Comparison of ENCODE assay signal across 8 mouse cellular contexts in the genomic region with DNA sequence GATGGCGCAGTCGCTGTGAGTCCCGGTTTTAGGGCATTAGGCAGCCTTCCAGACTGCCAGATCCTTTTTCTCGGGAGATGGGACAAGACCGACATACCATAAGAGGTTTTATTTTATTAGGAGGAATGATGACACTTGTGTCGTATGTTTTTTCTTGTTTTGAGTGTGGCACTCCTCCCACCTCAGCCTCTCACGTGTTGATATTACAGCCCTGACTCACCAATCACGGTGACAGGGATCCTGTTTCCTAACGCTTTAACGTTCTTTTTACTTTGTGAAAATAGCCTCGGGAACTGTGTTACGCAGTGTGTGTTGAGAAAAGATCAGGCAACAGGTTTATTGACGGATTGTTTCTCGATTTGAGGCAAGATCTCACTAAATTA. TPM values are rescaled to one million over a fixed set of nuclear protein-coding genes. Genes with fewer than 3 reads are reported as not detected.
DNase-seq lines count a peak whose midpoint lies in the region; ATAC-seq lines count a peak whose summit lies in the region.

No protein-coding gene starts in this region.

- no peaks in the 10 kb centered on the region for H3K9me3 ChIP-seq in limb, embryonic 13.5 days
- no peaks in the 10 kb centered on the region for H3K9me3 ChIP-seq in midbrain, embryonic 14.5 days (ENCODE audit: control insufficient read depth, low read length)

- peak overlapping the region; percentile 100 for H3K4me3 ChIP-seq in limb, embryonic 13.5 days
- peak overlapping the region; percentile 99 for H3K4me3 ChIP-seq in midbrain, embryonic 14.5 days (replicated peaks; ENCODE audit: low read depth, low read length)

- H3K27me3 ChIP-seq in limb, embryonic 13.5 days, result no peaks in the 10 kb centered on the region
- H3K27me3 ChIP-seq in midbrain, embryonic 14.5 days (ENCODE audit: control insufficient read depth, insufficient read depth, low read length), result no peaks in the 10 kb centered on the region

- DNase-seq in frontal cortex, postnatal 25 days (ENCODE audit: low spot score in 2 of 2), result no peak
- DNase-seq in 3T3-L1 (ENCODE audit: low read depth, low spot score), result peak; percentile 92
- peak; percentile 59 to 61 for DNase-seq in adrenal gland, postnatal 36 days
- peak; percentile 88 for DNase-seq in gonadal fat pad, adult 2 months (ENCODE audit: low read depth)
- no peak for DNase-seq in midbrain, embryonic 14.5 days
- DNase-seq in retina, postnatal 1 day, result no peak

- peaks cover 31% of the 10 kb centered on the region for H3K36me3 ChIP-seq in limb, embryonic 13.5 days
- peaks cover 31% of the 10 kb centered on the region for H3K36me3 ChIP-seq in midbrain, embryonic 14.5 days (ENCODE audit: control insufficient read depth, insufficient read depth, low read length)

- ATAC-seq in frontal cortex, adult (ENCODE audit: low TSS enrichment), result peak; percentile 0; the same call in 1 of the 2 replicates
- peak; percentile 12; the same call in 1 of the 2 replicates for ATAC-seq in limb, embryonic 13.5 days (ENCODE audit: low FRiP score, low read depth)
- no peak for ATAC-seq in midbrain, embryonic 14.5 days (ENCODE audit: low FRiP score, low TSS enrichment)

- peak overlapping the region; percentile 81 for H3K4me2 ChIP-seq in limb, embryonic 13.5 days (replicated peaks)
- peak overlapping the region; percentile 83 for H3K4me2 ChIP-seq in midbrain, embryonic 14.5 days (ENCODE audit: low read length)

- peak overlapping the region; percentile 93 for H3K9ac ChIP-seq in limb, embryonic 13.5 days
- H3K9ac ChIP-seq in midbrain, embryonic 14.5 days (replicated peaks; ENCODE audit: low read length), result peak overlapping the region; percentile 87

- peaks cover 30% of the 10 kb centered on the region for H3K4me1 ChIP-seq in limb, embryonic 13.5 days
- peaks cover 20% of the 10 kb centered on the region for H3K4me1 ChIP-seq in midbrain, embryonic 14.5 days (ENCODE audit: control insufficient read depth, insufficient read depth, low read length)

- 3% methylated on average over 14 of the region's 14 CpGs for WGBS in limb, embryonic 13.5 days
- WGBS in midbrain, embryonic 14.5 days, result 12% methylated on average over 14 of the region's 14 CpGs

- peak overlapping the region; percentile 92 for H3K27ac ChIP-seq in limb, embryonic 13.5 days
- H3K27ac ChIP-seq in midbrain, embryonic 14.5 days (replicated peaks; ENCODE audit: low read depth, low read length), result peak overlapping the region; percentile 87

RNA-seq across cellular contexts. Expression of gene Zbtb11, which starts 1.2 kb away (rescaled TPM):
- 10 to 100 TPM; 22.4 to 23.4 TPM for total RNA-seq in adrenal gland, postnatal 36 days (2021)
- 3.5 and 5.2 TPM in 2 replicates for polyA plus RNA-seq in gonadal fat pad, adult 2 months (2012; rRNA removed)
- polyA plus RNA-seq in limb, embryonic 13.5 days (2015; fragmentation: Nextera tagmentation; extraction: Ambion mirVana), result 21.4 and 23.0 TPM in 2 replicates
- polyA plus RNA-seq in midbrain, embryonic 14.5 days (2014; fragmentation: Nextera tagmentation; extraction: Ambion mirVana), result 20.5 and 24.4 TPM in 2 replicates

RNA-seq across cellular contexts. Expression of gene Rpl24, which starts 8.8 kb away (rescaled TPM):
- 100 to 1,000 TPM; 748 to 767 TPM for total RNA-seq in adrenal gland, postnatal 36 days (2021)
- 175 and 178 TPM in 2 replicates for polyA plus RNA-seq in gonadal fat pad, adult 2 months (2012; rRNA removed)
- polyA plus RNA-seq in limb, embryonic 13.5 days (2015; fragmentation: Nextera tagmentation; extraction: Ambion mirVana), result 780 and 782 TPM in 2 replicates
- polyA plus RNA-seq in midbrain, embryonic 14.5 days (2014; fragmentation: Nextera tagmentation; extraction: Ambion mirVana), result 580 and 653 TPM in 2 replicates

RNA-seq across cellular contexts. Expression of gene Cep97, which starts 40.2 kb away (rescaled TPM):
- 1 to 10 TPM; 8.1 to 8.8 TPM for total RNA-seq in adrenal gland, postnatal 36 days (2021)
- polyA plus RNA-seq in gonadal fat pad, adult 2 months (2012; rRNA removed), result 1.7 and 1.8 TPM in 2 replicates
- polyA plus RNA-seq in limb, embryonic 13.5 days (2015; fragmentation: Nextera tagmentation; extraction: Ambion mirVana), result 10.9 and 11.6 TPM in 2 replicates
- 14.5 and 20.8 TPM in 2 replicates for polyA plus RNA-seq in midbrain, embryonic 14.5 days (2014; fragmentation: Nextera tagmentation; extraction: Ambion mirVana)

RNA-seq across cellular contexts. Expression of gene Pcnp, which starts 54.6 kb away (rescaled TPM):
- total RNA-seq in adrenal gland, postnatal 36 days (2021), result 100 to 1,000 TPM; 106 to 123 TPM
- polyA plus RNA-seq in gonadal fat pad, adult 2 months (2012; rRNA removed), result 23.4 and 28.4 TPM in 2 replicates
- 264 and 269 TPM in 2 replicates for polyA plus RNA-seq in limb, embryonic 13.5 days (2015; fragmentation: Nextera tagmentation; extraction: Ambion mirVana)
- polyA plus RNA-seq in midbrain, embryonic 14.5 days (2014; fragmentation: Nextera tagmentation; extraction: Ambion mirVana), result 212 and 241 TPM in 2 replicates

Comparison
In these comparisons a context has a peak if more than half of its experiments do, and no peak if none do; other contexts are left out.
1. DNase-seq: peak in 3T3-L1 (single experiment), adrenal gland, postnatal 36 days (2 of 2) and gonadal fat pad, adult 2 months (single experiment); none in frontal cortex, postnatal 25 days (0 of 2), midbrain, embryonic 14.5 days (single experiment) and retina, postnatal 1 day (single experiment).